Mouse (Mus musculus): ENCODE results near the gene B3gnt4. TPM values are rescaled to one million over a fixed set of nuclear protein-coding genes. Genes with fewer than 3 reads are reported as not detected.

B3gnt4 gene
- total RNA-seq, 2 experiments from 2014 or later: 1.1 to 1.2 TPM

GRCm38 (mm10) chr5:123523692-123524392 is 13.6 kb downstream of the B3gnt4 start, which contains the start of gene Diablo:
TSS of gene Diablo (minus strand) at chr5:123524176.
- intact Hi-C loops (cut with DNase I): no loop called here
- DNase-seq (ENCODE audit: extremely low spot score in 1 of 2, low spot score in 2 of 2): peak; percentile 98 to 100

- intact Hi-C loops (cut with DNase I): no loop called here
- DNase-seq (ENCODE audit: extremely low spot score in 1 of 2, low spot score in 2 of 2): no peak
Observed at GRCm38 (mm10) chr5:123524393-123524750, 14.1 kb downstream of the B3gnt4 start.

- no peak for DNase-seq (ENCODE audit: extremely low spot score in 1 of 2, low spot score in 2 of 2)
- intact Hi-C loops (cut with DNase I): no loop called here
Observed at GRCm38 (mm10) chr5:123525281-123525680, 15.0 kb downstream of the B3gnt4 start, which contains the start of gene Gm49027. TSS of gene Gm49027 (minus strand) at chr5:123525488.

GRCm38 (mm10) chr5:123525916-123526495 is 15.7 kb downstream of the B3gnt4 start:
- no peak for DNase-seq (ENCODE audit: extremely low spot score in 1 of 2, low spot score in 2 of 2)
- intact Hi-C loops (cut with DNase I): no loop called here

- intact Hi-C loops (cut with DNase I): no loop called here
- DNase-seq (ENCODE audit: extremely low spot score in 1 of 2, low spot score in 2 of 2): no peak
Observed at GRCm38 (mm10) chr5:123528641-123529040, 18.4 kb downstream of the B3gnt4 start.

GRCm38 (mm10) chr5:123530056-123530455 is 19.8 kb downstream of the B3gnt4 start:
- no peak for DNase-seq (ENCODE audit: extremely low spot score in 1 of 2, low spot score in 2 of 2)
- intact Hi-C loops (cut with DNase I): no loop called here

GRCm38 (mm10) chr5:123533801-123534200 is 23.5 kb downstream of the B3gnt4 start:
- intact Hi-C loops (cut with DNase I): no loop called here
- DNase-seq (ENCODE audit: extremely low spot score in 1 of 2, low spot score in 2 of 2): no peak

- intact Hi-C loops (cut with DNase I): no loop called here
- no peak for DNase-seq (ENCODE audit: extremely low spot score in 1 of 2, low spot score in 2 of 2)
Observed at GRCm38 (mm10) chr5:123555693-123556092, 45.4 kb downstream of the B3gnt4 start.

- peak; percentile 31 to 67 for DNase-seq (ENCODE audit: extremely low spot score in 1 of 2, low spot score in 2 of 2)
- intact Hi-C loops (cut with DNase I): no loop called here
Observed at GRCm38 (mm10) chr5:123556451-123556850, 46.2 kb downstream of the B3gnt4 start.

GRCm38 (mm10) chr5:123559588-123559987 is 49.3 kb downstream of the B3gnt4 start:
- no peak for DNase-seq (ENCODE audit: extremely low spot score in 1 of 2, low spot score in 2 of 2)
- intact Hi-C loops (cut with DNase I): no loop called here

GRCm38 (mm10) chr5:123561128-123561527 is 50.9 kb downstream of the B3gnt4 start:
- no peak for DNase-seq (ENCODE audit: extremely low spot score in 1 of 2, low spot score in 2 of 2)
- intact Hi-C loops (cut with DNase I): no loop called here

Small RNA genes within 50 kb of the gene (microRNA-seq; reads per million reads assigned to microRNA genes)
- 2.9 reads per million, percentile 2 among the genes with 10 or more reads in this experiment for gene Mir7647

Other genes with a start within 250 kb of the B3gnt4 start
- 10 to 100 TPM; 81.4 to 83.3 TPM for gene Bcl7a, start 166.6 kb upstream of the B3gnt4 start, total RNA-seq (2021)
- 10 to 100 TPM; 22.6 to 24.6 TPM for gene Mlxip, start 115.7 kb upstream of the B3gnt4 start, total RNA-seq (2021)
- gene Lrrc43, start 21.2 kb upstream of the B3gnt4 start, total RNA-seq (2021): 1 to 10 TPM; 1.4 to 2.1 TPM
- not detected for gene Il31, start 21.0 kb upstream of the B3gnt4 start, total RNA-seq (2021)
- 10 to 100 TPM; 41.3 to 45.8 TPM for gene Diablo, start 13.7 kb downstream of the B3gnt4 start, total RNA-seq (2021)
- 1 to 10 TPM; 4.7 to 5.0 TPM for gene Gm49027, start 15.0 kb downstream of the B3gnt4 start, total RNA-seq (2021)
- gene Vps33a, start 62.6 kb downstream of the B3gnt4 start, total RNA-seq (2021): 10 to 100 TPM; 70.1 to 76.9 TPM
- gene Clip1, start 174.2 kb downstream of the B3gnt4 start, total RNA-seq (2021): 100 to 1,000 TPM; 112 to 122 TPM
- 10 to 100 TPM; 45.0 to 47.6 TPM for gene Zcchc8, start 210.6 kb downstream of the B3gnt4 start, total RNA-seq (2021)
- 10 to 100 TPM; 75.6 to 80.5 TPM for gene Rsrc2, start 239.0 kb downstream of the B3gnt4 start, total RNA-seq (2021)
- 1 to 10 TPM; 2.6 to 2.8 TPM for gene Kntc1, start 239.3 kb downstream of the B3gnt4 start, total RNA-seq (2021)